Mouse (Mus musculus) lung, postnatal 0 days (tissue): ENCODE results near the gene Tmem219.

Experiments used
- CTCF ChIP-seq: IDR thresholded peaks from 2 replicates; pipeline ENCODE4 v1.5.1; 2016; ENCODE audit warnings: antibody characterized with exemption, mild to moderate bottlenecking
- EP300 ChIP-seq: IDR thresholded peaks from 2 replicates; pipeline ENCODE4 v1.6.1; 2016; ENCODE audit warnings: antibody characterized with exemption, mild to moderate bottlenecking, control low read depth

DNA sequence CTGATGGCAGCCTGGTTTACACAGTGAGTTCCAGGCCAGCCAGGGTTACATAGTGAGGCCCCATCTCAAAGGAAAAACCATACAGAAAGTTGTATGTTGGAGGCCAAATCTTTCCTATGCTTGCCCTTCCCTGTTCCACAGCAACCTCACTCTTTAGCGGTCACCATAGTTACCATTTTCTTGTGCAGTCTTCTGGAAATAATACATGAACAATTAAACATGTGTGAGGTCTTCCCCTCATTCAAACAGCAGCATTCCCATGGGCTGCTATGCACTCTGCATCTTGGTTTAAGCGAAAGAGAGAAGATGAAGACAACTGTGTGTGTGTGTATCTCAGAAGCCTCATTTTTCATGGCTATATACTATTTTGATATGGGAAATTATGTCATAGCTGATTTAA, 77.2 kb downstream of the Tmem219 start:
- TF ChIP-seq CTCF (no peak), EP300 (no peak)
